8 mouse cellular contexts compared by ENCODE assay signal in the genomic region with DNA sequence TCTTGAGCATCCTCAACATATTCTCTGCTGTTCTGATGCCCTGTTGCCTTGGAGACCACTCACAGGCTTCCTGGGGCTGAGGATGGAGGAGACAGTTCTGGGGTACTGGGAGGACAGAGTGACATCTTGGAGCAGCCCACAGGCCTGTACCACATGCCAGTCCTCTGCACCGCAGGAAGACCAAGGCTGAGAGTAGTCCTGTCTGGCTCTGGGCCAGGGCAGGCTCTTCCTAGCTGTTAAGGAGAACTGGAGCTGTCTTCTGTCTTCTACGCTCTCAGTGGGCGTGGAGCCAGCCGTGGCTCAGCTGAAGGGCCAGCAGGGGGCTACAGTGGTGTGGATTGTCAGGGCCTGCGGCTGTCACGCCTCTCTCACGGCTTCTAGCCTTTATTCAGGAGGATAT. TPM values are rescaled to one million over a fixed set of nuclear protein-coding genes. Genes with fewer than 3 reads are reported as not detected.
DNase-seq lines count a peak whose midpoint lies in the region; ATAC-seq and TF ChIP-seq lines count a peak whose summit lies in the region.

No protein-coding gene starts in this region.

- no peaks in the 10 kb centered on the region for H3K36me3 ChIP-seq in forebrain, postnatal 0 days (ENCODE audit: insufficient read depth)
- H3K36me3 ChIP-seq in intestine, postnatal 0 days (ENCODE audit: control insufficient read depth, insufficient read depth) = no peaks in the 10 kb centered on the region
- H3K36me3 ChIP-seq in lung, embryonic 14.5 days (ENCODE audit: insufficient read depth) = no peaks in the 10 kb centered on the region

- no peaks in the 10 kb centered on the region for H3K9me3 ChIP-seq in forebrain, postnatal 0 days (ENCODE audit: low read length)
- no peaks in the 10 kb centered on the region for H3K9me3 ChIP-seq in intestine, postnatal 0 days (ENCODE audit: control insufficient read depth)
- H3K9me3 ChIP-seq in lung, embryonic 14.5 days (ENCODE audit: low read depth, low read length) = no peaks in the 10 kb centered on the region

- no peaks in the 10 kb centered on the region for H3K27me3 ChIP-seq in forebrain, postnatal 0 days (ENCODE audit: insufficient read depth, low read length)
- H3K27me3 ChIP-seq in intestine, postnatal 0 days (replicated peaks; ENCODE audit: control insufficient read depth, insufficient read depth, low read length) = no peaks in the 10 kb centered on the region
- H3K27me3 ChIP-seq in lung, embryonic 14.5 days (ENCODE audit: insufficient read depth, low read length) = no peaks in the 10 kb centered on the region

- TF ChIP-seq CTCF in forebrain, postnatal 0 days (IDR thresholded peaks at IDR 0.05; ENCODE audit: low read depth) = peak; percentile 57
- TF ChIP-seq CTCF in intestine, postnatal 0 days (IDR thresholded peaks at IDR 0.05; ENCODE audit: low read depth) = peak; percentile 74
- TF ChIP-seq CTCF in lung, embryonic 14.5 days (IDR thresholded peaks at IDR 0.05; ENCODE audit: low read depth) = peak; percentile 80

- no peak overlapping the region for H3K4me3 ChIP-seq in forebrain, postnatal 0 days (ENCODE audit: low read depth, low read length)
- H3K4me3 ChIP-seq in intestine, postnatal 0 days (ENCODE audit: low read depth, low read length) = no peak overlapping the region
- no peak overlapping the region for H3K4me3 ChIP-seq in lung, embryonic 14.5 days (ENCODE audit: low read depth, low read length)

- peaks cover 10% of the 10 kb centered on the region for H3K4me1 ChIP-seq in forebrain, postnatal 0 days (ENCODE audit: insufficient read depth)
- no peaks in the 10 kb centered on the region for H3K4me1 ChIP-seq in intestine, postnatal 0 days (replicated peaks; ENCODE audit: control insufficient read depth, insufficient read depth, low read length)
- peaks cover 5% of the 10 kb centered on the region; the same call in 1 of the 2 replicates for H3K4me1 ChIP-seq in lung, embryonic 14.5 days (ENCODE audit: insufficient read depth)

- peak; percentile 78 for ATAC-seq in cerebellum, adult (ENCODE audit: insufficient number of reproducible peaks, low FRiP score, low TSS enrichment)
- peak; percentile 94 for ATAC-seq in forebrain, postnatal 0 days
- ATAC-seq in intestine, postnatal 0 days = no peak
- peak; percentile 82 for ATAC-seq in lung, embryonic 14.5 days (ENCODE audit: insufficient read depth)
- no peak for ATAC-seq in erythroid progenitor cell, adult 5-6 weeks (replicated peaks; ENCODE audit: low FRiP score, poor library complexity, severe bottlenecking)

- H3K9ac ChIP-seq in forebrain, postnatal 0 days = no peak overlapping the region
- H3K9ac ChIP-seq in intestine, postnatal 0 days (ENCODE audit: low read depth, low read length) = no peak overlapping the region
- H3K9ac ChIP-seq in lung, embryonic 14.5 days = no peak overlapping the region

- WGBS in forebrain, postnatal 0 days = 8% methylated on average over 7 of the region's 7 CpGs
- WGBS in intestine, postnatal 0 days = 19% methylated on average over 7 of the region's 7 CpGs
- WGBS in lung, embryonic 14.5 days = 3% methylated on average over 7 of the region's 7 CpGs

- peak; percentile 65 for DNase-seq in layer of hippocampus, adult 11-12 months (ENCODE audit: low spot score)
- no peak for DNase-seq in layer of hippocampus, adult 9-10 months (ENCODE audit: low spot score)
- peak; percentile 78 for DNase-seq in forebrain, postnatal 0 days
- peak; percentile 91 for DNase-seq in lung, embryonic 14.5 days
- peak; percentile 75 for DNase-seq in retina, embryonic 14.5 days (ENCODE audit: low spot score)

- H3K27ac ChIP-seq in forebrain, postnatal 0 days (ENCODE audit: low read depth, low read length) = no peak overlapping the region
- H3K27ac ChIP-seq in intestine, postnatal 0 days (ENCODE audit: low read depth, low read length) = no peak overlapping the region
- no peak overlapping the region for H3K27ac ChIP-seq in lung, embryonic 14.5 days (ENCODE audit: low read depth)

- no peak overlapping the region for H3K4me2 ChIP-seq in forebrain, postnatal 0 days (ENCODE audit: low read depth)
- H3K4me2 ChIP-seq in intestine, postnatal 0 days (replicated peaks; ENCODE audit: low read depth) = no peak overlapping the region
- no peak overlapping the region for H3K4me2 ChIP-seq in lung, embryonic 14.5 days

RNA-seq across cellular contexts. Expression of a gene that starts 57.8 kb away (rescaled TPM):
- total RNA-seq in forebrain, postnatal 0 days (2014; rRNA removed) = 45.0 and 69.2 TPM in 2 replicates
- polyA plus RNA-seq in forebrain, postnatal 0 days (2015; fragmentation: Nextera tagmentation; extraction: Ambion mirVana) = 35.0 and 41.4 TPM in 2 replicates
- 81.2 and 81.6 TPM in 2 replicates for polyA plus RNA-seq in intestine, postnatal 0 days (2015; fragmentation: Nextera tagmentation; extraction: Ambion mirVana)
- 49.4 and 53.6 TPM in 2 replicates for polyA plus RNA-seq in lung, embryonic 14.5 days (2014; fragmentation: Nextera tagmentation; extraction: Ambion mirVana)
- 47.9 and 70.8 TPM in 2 replicates for total RNA-seq in erythroid progenitor cell, adult 5-6 weeks (2015; ENCODE audit: low replicate concordance)
- total RNA-seq in erythroid progenitor cell, adult 5-6 weeks (2017; ENCODE audit: low replicate concordance) = 71.2 and 104 TPM in 2 replicates

Comparison
In these comparisons a context has a peak if more than half of its experiments do, and no peak if none do; other contexts are left out.
1. ATAC-seq: peak in cerebellum, adult (single experiment), forebrain, postnatal 0 days (single experiment) and lung, embryonic 14.5 days (single experiment); none in intestine, postnatal 0 days (single experiment) and erythroid progenitor cell, adult 5-6 weeks (single experiment).
2. Peak in every context shown above with its lines, with median percentiles within 50 percentile points of each other: CTCF ChIP-seq.